Mouse (Mus musculus) limb, embryonic 14.5 days (tissue): Measurements from ENCODE around the gene Ifnar2. TPM values are rescaled to one million over a fixed set of nuclear protein-coding genes. Genes with fewer than 3 reads are reported as not detected.

ENCODE experiments used
- ATAC-seq: fragments of 200-750 bp; cut with Nextera tagmentation; 2 replicates; pipeline ENCODE4 v1.8.0; 2017; ENCODE audit warnings: low read depth, moderate number of reproducible peaks, moderate TSS enrichment; ENCODE audit not compliant: low FRiP score
- DNase-seq: peaks from one replicate; pipeline ENCODE4 v3.0.0-alpha.2; 2015; ENCODE audit warnings: low spot score
- H3K27ac ChIP-seq: fragments of 300-500 bp; sonication (generic); replicated peaks from 2 replicates; pipeline ENCODE4 v1.5.1; 2014; ENCODE audit warnings: low read depth, mild to moderate bottlenecking, low read length, moderate library complexity, mixed read lengths
- H3K27me3 ChIP-seq: fragments of 300-500 bp; sonication (generic); 2 replicates; pipeline ENCODE4 v1.6.1; 2014; ENCODE audit warnings: low read length, mixed read lengths; ENCODE audit not compliant: control insufficient read depth, insufficient read depth
- H3K36me3 ChIP-seq: fragments of 300-500 bp; sonication (generic); 2 replicates; pipeline ENCODE4 v1.6.1; 2014; ENCODE audit warnings: mild to moderate bottlenecking, low read length, moderate library complexity, mixed read lengths; ENCODE audit not compliant: control insufficient read depth, insufficient read depth
- H3K4me1 ChIP-seq: fragments of 300-500 bp; sonication (generic); 2 replicates; pipeline ENCODE4 v1.6.1; 2014; ENCODE audit warnings: antibody characterized with exemption, low read length, mixed read lengths; ENCODE audit not compliant: control insufficient read depth, insufficient read depth
- H3K4me2 ChIP-seq: fragments of 300-500 bp; sonication (generic); replicated peaks from 2 replicates; pipeline ENCODE4 v1.6.1; 2014; ENCODE audit warnings: low read depth, mild to moderate bottlenecking, low read length, moderate library complexity; ENCODE audit not compliant: severe bottlenecking
- H3K4me3 ChIP-seq: fragments of 300-500 bp; sonication (generic); replicated peaks from 2 replicates; pipeline ENCODE4 v1.5.1; 2014; ENCODE audit warnings: low read length
- H3K9ac ChIP-seq: fragments of 300-500 bp; sonication (generic); 2 replicates; pipeline ENCODE4 v1.6.1; 2014; ENCODE audit warnings: mild to moderate bottlenecking, low read depth, low read length, moderate library complexity; ENCODE audit not compliant: severe bottlenecking
- H3K9me3 ChIP-seq: fragments of 300-500 bp; sonication (generic); 2 replicates; pipeline ENCODE4 v1.6.1; 2016; ENCODE audit warnings: low read length; ENCODE audit not compliant: control insufficient read depth
- POLR2A ChIP-seq: fragments of 200-500 bp; IDR thresholded peaks from 2 replicates; pipeline ENCODE4 v1.8.0; 2012; ENCODE audit warnings: inconsistent platforms, mild to moderate bottlenecking, moderate library complexity, borderline replicate concordance; ENCODE audit not compliant: insufficient read depth, insufficient read length; ENCODE audit errors: extremely low read depth
- WGBS: fragments of 180-500 bp; shearing (Covaris S2); extraction: QIAGEN DNeasy Blood & Tissue Kit; methylation state at CpG from one replicate; pipeline ENCODE4 v1.1.7; 2014; 5-methylcytosine and 5-hydroxymethylcytosine counted together
- polyA plus RNA-seq, 2 experiments: library from polyadenylated mRNA; depleted of rRNA in 1 of 2; stranded (reverse) in 1 of 2; unstranded in 1 of 2; fragments of >200 nt; fragmentation: Nextera tagmentation in 1 of 2; extraction: Ambion mirVana in 1 of 2; gene quantifications; 2 replicates each; pipeline versions ENCODE4 v1.2.1 to v1.2.3; 2012 to 2014

Gene Ifnar2
- polyA plus RNA-seq, 2 experiments, result 38.7 to 59.7 TPM

DNA sequence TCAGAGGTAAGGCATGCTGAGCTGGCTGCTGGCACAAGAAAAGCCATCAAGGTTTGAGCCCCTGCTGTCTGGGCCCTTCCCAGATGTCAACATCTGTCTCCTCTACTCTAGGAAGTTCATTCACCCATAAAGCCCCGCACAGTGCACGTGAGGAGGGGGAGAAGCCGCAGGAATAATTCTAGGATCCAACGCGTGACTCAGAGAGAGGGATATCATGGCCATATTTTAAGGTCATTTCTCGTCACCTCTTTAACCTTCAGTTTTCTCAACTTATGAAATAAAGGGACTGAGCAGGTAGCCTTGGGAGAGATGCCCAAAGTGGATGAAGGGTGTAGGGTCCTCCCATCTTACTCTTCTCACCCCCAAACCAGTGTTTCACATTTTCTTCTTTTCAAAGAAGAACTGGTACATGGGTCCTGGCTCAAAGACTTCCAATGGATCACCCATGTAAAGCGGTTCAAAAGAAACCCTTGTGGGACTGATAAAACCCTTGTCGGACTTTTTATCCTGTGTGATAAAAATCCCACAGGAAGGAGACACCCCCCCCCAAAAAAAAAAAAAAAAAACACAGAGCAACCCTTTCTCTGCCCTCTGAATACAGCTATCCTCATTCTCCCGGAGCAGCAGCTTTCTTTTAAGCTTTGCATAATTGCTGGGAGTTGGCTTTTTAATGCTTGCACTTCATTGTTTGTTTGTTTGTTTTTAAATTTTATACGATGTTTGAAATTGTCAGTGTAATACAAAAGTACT, 32.4 kb downstream of the Ifnar2 start:
- Histone ChIP-seq H3K27me3 (no peaks in the 10 kb centered on the region), H3K4me1 (peaks cover 30% of the 10 kb centered on the region), H3K4me2 (no peak overlapping the region), H3K27ac (no peak overlapping the region), H3K36me3 (peaks cover 8% of the 10 kb centered on the region), H3K4me3 (no peak overlapping the region), H3K9me3 (no peaks in the 10 kb centered on the region), H3K9ac (no peak overlapping the region)
- ATAC-seq (no peak), DNase-seq (no peak)
- no peak for TF ChIP-seq POLR2A
- WGBS, result 77% methylated on average over 10 of the region's 10 CpGs

DNA sequence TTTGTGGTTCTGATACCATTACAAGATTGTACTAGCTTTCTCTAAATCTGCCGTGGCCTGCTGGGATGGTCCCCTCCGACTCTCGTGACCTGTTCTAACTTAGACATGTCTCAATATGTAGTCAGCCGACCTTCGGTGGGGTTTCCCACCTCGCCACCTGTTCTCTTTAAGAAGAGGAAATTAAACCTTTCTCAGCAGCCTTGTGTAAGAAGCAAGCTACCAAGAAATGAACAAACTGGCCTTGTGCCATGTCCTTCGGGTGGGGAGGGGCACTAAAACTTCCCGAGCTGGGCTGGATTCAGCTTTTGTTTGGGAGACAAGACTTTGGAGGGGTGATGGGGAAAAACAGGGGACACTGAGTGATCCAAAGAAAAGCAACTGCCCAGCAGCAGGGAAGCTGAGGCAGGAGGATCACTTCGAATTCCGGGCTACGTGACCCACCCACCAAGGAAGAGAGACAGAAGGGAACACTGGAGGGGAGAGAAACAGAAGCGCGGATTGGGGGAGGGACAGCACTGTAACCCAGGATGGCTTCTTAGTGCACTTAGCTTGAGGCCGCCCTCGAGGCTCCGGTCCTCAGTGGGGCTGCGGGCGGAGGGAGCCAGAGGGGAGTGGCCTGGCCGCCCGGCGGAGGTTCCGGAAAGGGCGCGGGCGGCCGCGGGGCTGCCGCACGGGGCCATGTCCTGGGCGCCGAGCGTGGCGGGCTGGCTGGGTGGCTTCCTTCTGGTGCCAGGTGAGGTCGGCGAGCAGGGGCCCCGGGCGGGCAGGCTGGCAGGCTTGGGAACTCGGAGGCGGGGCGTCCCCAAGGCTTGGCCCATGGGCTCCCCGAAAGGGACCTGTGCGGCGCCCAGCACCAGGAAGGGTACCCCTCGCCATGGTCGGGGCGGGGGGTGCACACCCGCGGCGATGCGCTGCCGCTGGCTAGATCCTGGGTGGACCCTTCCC, 33.3 kb downstream of the Ifnar2 start, which contains the start of gene Il10rb:
Il10rb (plus strand) TSS at position 525 of the 945 bp plus-strand sequence.
- peaks cover 8% of the 10 kb centered on the region for H3K36me3 ChIP-seq
- 3% methylated on average over 43 of the region's 51 CpGs for WGBS
- H3K4me1 ChIP-seq, result peaks cover 25% of the 10 kb centered on the region
- TF ChIP-seq POLR2A, result no peak
- H3K9ac ChIP-seq, result peak within 1 kb of the TSS; percentile 85
- H3K27me3 ChIP-seq, result no peaks in the 10 kb centered on the region
- ATAC-seq (peak; percentile 74), DNase-seq (peak; percentile 65)
- H3K9me3 ChIP-seq, result no peaks in the 10 kb centered on the region
- peak within 1 kb of the TSS; percentile 97 for H3K4me2 ChIP-seq
- peak within 1 kb of the TSS; percentile 73 for H3K4me3 ChIP-seq
- H3K27ac ChIP-seq, result peak within 1 kb of the TSS; percentile 71

GRCm38 (mm10) chr16:91406585-91407220, 34.1 kb downstream of the Ifnar2 start:
- no peaks in the 10 kb centered on the region for H3K27me3 ChIP-seq
- peaks cover 8% of the 10 kb centered on the region for H3K36me3 ChIP-seq
- peak overlapping the region; percentile 97 for H3K4me2 ChIP-seq
- TF ChIP-seq POLR2A, result no peak
- no peak; the same call in 1 of the 2 replicates for ATAC-seq
- H3K27ac ChIP-seq, result peak overlapping the region; percentile 71
- peak overlapping the region; percentile 85 for H3K9ac ChIP-seq
- H3K9me3 ChIP-seq, result no peaks in the 10 kb centered on the region
- peak; percentile 53 for DNase-seq
- WGBS, result under 1% methylated on average over 13 of the region's 13 CpGs
- peaks cover 18% of the 10 kb centered on the region for H3K4me1 ChIP-seq
- peak overlapping the region; percentile 73 for H3K4me3 ChIP-seq

- DNase-seq (no peak), ATAC-seq (no peak)
- Histone ChIP-seq H3K9ac (no peak overlapping the region), H3K27ac (no peak overlapping the region), H3K36me3 (peaks cover 24% of the 10 kb centered on the region), H3K9me3 (no peaks in the 10 kb centered on the region), H3K4me3 (no peak overlapping the region), H3K4me1 (no peaks in the 10 kb centered on the region), H3K27me3 (no peaks in the 10 kb centered on the region), H3K4me2 (no peak overlapping the region)
- no peak for TF ChIP-seq POLR2A
- WGBS, result 42% methylated on average over 12 of the region's 12 CpGs
Measured at GRCm38 (mm10) chr16:91413102-91413844, 40.7 kb downstream of the Ifnar2 start.
